Mouse (Mus musculus): ENCODE measurements around the gene 2310039H08Rik.

- TF ChIP-seq CTCF (IDR thresholded peaks at IDR 0.05; ENCODE audit: insufficient read depth, low read length) (no peak), POLR2A (IDR thresholded peaks at IDR 0.05; ENCODE audit: borderline replicate concordance, extremely low read depth, low read depth, low read length) (no peak)
These were observed 1.1 kb downstream of the 2310039H08Rik start for GRCm38 (mm10) chr17:46773278-46774130.
